Mouse (Mus musculus): Measurements from ENCODE around the gene Pla2g3.
A peak's percentile ranks its signal among the peaks of the same experiment; 100 is the strongest.

Gene Pla2g3

GRCm38 (mm10) chr11:3487952-3488570 lies at the start of gene Pla2g3:
Gene Pla2g3 (plus strand): TSS chr11:3488284.
- no peak for DNase-seq (ENCODE audit: inconsistent age in 2 of 2, low spot score in 1 of 2)

- peak in 1 of 2 experiments; percentile 70 for DNase-seq (ENCODE audit: inconsistent age in 2 of 2, low spot score in 1 of 2)
Observed at GRCm38 (mm10) chr11:3441696-3442443, 46.2 kb upstream of the Pla2g3 start.

GRCm38 (mm10) chr11:3442677-3443076 lies 45.4 kb upstream of the Pla2g3 start:
- no peak for DNase-seq (ENCODE audit: inconsistent age in 2 of 2, low spot score in 1 of 2)

- DNase-seq (ENCODE audit: inconsistent age in 2 of 2, low spot score in 1 of 2): no peak
Observed at GRCm38 (mm10) chr11:3443091-3443490, 45.0 kb upstream of the Pla2g3 start.

- peak in 1 of 2 experiments; percentile 19 for DNase-seq (ENCODE audit: inconsistent age in 2 of 2, low spot score in 1 of 2)
Observed at GRCm38 (mm10) chr11:3444875-3445274, 43.2 kb upstream of the Pla2g3 start.

- no peak for DNase-seq (ENCODE audit: inconsistent age in 2 of 2, low spot score in 1 of 2)
Observed at GRCm38 (mm10) chr11:3451701-3452163, 36.4 kb upstream of the Pla2g3 start.

GRCm38 (mm10) chr11:3452167-3452639 lies 35.9 kb upstream of the Pla2g3 start, which contains the start of gene Rnf185:
Gene Rnf185 (minus strand): TSS chr11:3452363.
- peak; percentile 97 to 98 for DNase-seq (ENCODE audit: inconsistent age in 2 of 2, low spot score in 1 of 2)

GRCm38 (mm10) chr11:3452769-3453168 lies 35.3 kb upstream of the Pla2g3 start:
- DNase-seq (ENCODE audit: inconsistent age in 2 of 2, low spot score in 1 of 2): peak in 1 of 2 experiments; percentile 44

- peak in 1 of 2 experiments; percentile 43 for DNase-seq (ENCODE audit: inconsistent age in 2 of 2, low spot score in 1 of 2)
Observed at GRCm38 (mm10) chr11:3453467-3453866, 34.6 kb upstream of the Pla2g3 start.

GRCm38 (mm10) chr11:3454506-3454905 lies 33.6 kb upstream of the Pla2g3 start:
- DNase-seq (ENCODE audit: inconsistent age in 2 of 2, low spot score in 1 of 2): no peak

- peak; percentile 64 to 83 for DNase-seq (ENCODE audit: inconsistent age in 2 of 2, low spot score in 1 of 2)
Observed at GRCm38 (mm10) chr11:3456354-3456753, 31.7 kb upstream of the Pla2g3 start.

- DNase-seq (ENCODE audit: inconsistent age in 2 of 2, low spot score in 1 of 2): no peak
Observed at GRCm38 (mm10) chr11:3458428-3459104, 29.5 kb upstream of the Pla2g3 start.

GRCm38 (mm10) chr11:3459105-3459468 lies 29.0 kb upstream of the Pla2g3 start:
- DNase-seq (ENCODE audit: inconsistent age in 2 of 2, low spot score in 1 of 2): no peak

- DNase-seq (ENCODE audit: inconsistent age in 2 of 2, low spot score in 1 of 2): no peak
Observed at GRCm38 (mm10) chr11:3462846-3463245, 25.2 kb upstream of the Pla2g3 start.

GRCm38 (mm10) chr11:3471448-3471850 lies 16.6 kb upstream of the Pla2g3 start:
- no peak for DNase-seq (ENCODE audit: inconsistent age in 2 of 2, low spot score in 1 of 2)

GRCm38 (mm10) chr11:3472484-3472883 lies 15.6 kb upstream of the Pla2g3 start:
- peak; percentile 83 to 94 for DNase-seq (ENCODE audit: inconsistent age in 2 of 2, low spot score in 1 of 2)

GRCm38 (mm10) chr11:3474480-3475115 lies 13.5 kb upstream of the Pla2g3 start:
- peak; percentile 25 to 70 for DNase-seq (ENCODE audit: inconsistent age in 2 of 2, low spot score in 1 of 2)

- DNase-seq (ENCODE audit: inconsistent age in 2 of 2, low spot score in 1 of 2): no peak
Observed at GRCm38 (mm10) chr11:3475489-3475888, 12.6 kb upstream of the Pla2g3 start.

- DNase-seq (ENCODE audit: inconsistent age in 2 of 2, low spot score in 1 of 2): peak; percentile 34 to 71
Observed at GRCm38 (mm10) chr11:3483980-3484642, 4.0 kb upstream of the Pla2g3 start.

GRCm38 (mm10) chr11:3486349-3486748 lies 1.7 kb upstream of the Pla2g3 start:
- DNase-seq (ENCODE audit: inconsistent age in 2 of 2, low spot score in 1 of 2): no peak

- DNase-seq (ENCODE audit: inconsistent age in 2 of 2, low spot score in 1 of 2): no peak
Observed at GRCm38 (mm10) chr11:3489036-3489435, 952 bp downstream of the Pla2g3 start.
